Mouse (Mus musculus): ENCODE measurements around the gene Ndufa6.

Ndufa6 gene

DNA sequence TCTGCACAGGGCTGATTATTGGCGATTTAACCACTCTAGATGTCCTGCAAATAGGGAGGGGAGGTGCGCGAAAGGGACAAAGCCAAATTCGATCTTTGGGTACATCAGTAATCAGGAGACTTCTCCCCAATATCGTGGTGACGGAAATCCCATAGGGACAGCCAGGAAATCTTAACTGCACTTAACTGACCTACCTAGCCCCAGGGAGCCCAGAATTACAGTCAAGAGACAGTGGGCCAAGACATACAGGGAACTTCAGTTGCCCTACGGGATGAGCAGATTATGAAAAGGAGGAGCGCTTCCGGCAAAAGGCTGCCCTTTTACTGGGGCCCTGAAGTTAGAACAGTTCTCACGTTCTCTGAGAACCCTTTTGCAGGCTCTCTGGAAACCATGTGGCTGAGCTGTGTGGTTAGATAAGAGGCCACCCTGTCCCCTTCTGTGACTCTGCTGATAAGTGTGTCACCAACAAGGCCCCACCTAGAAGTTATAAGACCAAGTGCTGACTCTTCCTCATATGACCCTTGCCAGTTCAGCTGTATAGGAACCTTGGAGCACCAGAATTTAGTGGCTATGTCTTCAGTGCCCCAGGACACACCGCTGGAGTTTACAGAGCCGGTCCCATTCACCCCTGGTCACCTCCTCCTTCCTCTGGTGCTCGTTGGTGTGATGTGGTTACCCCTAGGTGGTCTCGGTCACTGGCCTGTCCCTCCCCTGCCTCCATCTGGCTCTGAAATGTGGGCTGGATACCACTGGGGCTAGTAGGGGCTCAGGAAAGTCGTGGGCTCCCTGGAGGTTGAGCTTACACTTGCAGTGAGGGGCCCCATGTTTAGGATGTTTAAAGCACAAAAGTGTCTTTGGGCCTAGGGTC lies 12.2 kb downstream of the Ndufa6 start:
- no peak for DNase-seq (ENCODE audit: low read depth, low spot score)

DNA sequence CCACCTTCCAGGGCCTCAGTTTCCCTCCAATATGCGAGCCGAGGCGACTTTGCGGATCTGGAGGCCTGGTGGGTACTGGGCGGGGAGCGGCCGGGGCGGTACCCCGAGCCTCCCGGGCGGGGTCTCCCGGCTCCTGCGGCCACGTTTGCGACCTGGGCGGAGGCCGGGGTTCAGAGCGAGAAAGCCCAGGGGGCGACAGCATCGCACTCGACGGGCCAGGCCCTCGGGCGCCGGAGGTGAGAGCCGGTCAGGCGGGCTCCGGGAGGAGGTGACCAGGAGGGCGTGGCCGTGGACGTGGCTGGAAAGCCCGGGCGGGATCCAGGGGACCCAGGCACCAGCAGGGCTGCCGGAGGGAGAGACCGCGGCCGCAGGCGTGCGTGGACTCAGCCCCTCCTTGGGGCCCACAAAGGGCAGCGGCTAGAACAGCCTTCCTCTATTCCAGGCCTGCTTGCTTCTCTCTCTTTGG lies 13.1 kb downstream of the Ndufa6 start:
- DNase-seq (ENCODE audit: low read depth, low spot score): no peak

- peak; percentile 36 for DNase-seq (ENCODE audit: low read depth, low spot score)
Observed at GRCm38 (mm10) chr15:82340414-82341035, 13.6 kb downstream of the Ndufa6 start.

DNA sequence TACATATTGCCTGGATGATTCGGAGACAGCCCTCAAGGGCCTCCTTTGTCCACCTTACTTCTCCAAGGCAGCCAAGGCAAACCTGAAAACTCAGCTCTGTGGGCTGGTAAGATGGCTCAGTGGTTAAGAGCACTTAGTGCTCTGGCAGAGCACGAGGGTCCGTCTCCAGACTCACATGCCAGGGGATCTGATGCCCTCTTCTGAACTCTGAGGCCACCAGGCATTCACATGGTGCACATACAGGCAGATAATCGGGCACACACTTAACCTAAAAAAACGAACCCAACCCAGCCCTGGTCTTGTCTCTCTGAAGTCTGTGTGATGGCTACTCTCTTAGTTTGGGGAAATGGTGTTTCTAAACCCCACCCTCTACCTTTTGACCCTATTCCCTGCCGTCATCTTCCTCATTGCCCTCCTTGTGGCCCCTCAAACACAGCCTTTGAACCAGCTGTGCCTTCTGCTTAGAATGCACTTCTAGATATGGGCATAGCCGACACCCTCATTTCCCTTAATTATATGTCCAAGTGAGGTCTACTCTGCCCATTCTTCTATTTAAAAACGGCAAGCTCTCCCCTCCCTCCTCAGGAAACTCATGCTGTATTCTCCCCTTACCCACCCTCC lies 14.4 kb downstream of the Ndufa6 start:
- DNase-seq (ENCODE audit: low read depth, low spot score): no peak

GRCm38 (mm10) chr15:82339150-82339549 lies 15.0 kb downstream of the Ndufa6 start:
- DNase-seq (ENCODE audit: low read depth, low spot score): peak; percentile 30

- DNase-seq (ENCODE audit: low read depth, low spot score): peak; percentile 97
Observed at GRCm38 (mm10) chr15:82338593-82339112, 15.5 kb downstream of the Ndufa6 start, which contains the start of the genes Naga, Pheta2 and Smdt1. Gene Naga, minus strand, starts transcription at chr15:82338925. Gene Pheta2, plus strand, starts transcription at chr15:82338942. Gene Smdt1, plus strand, starts transcription at chr15:82338959.

- no peak for DNase-seq (ENCODE audit: low read depth, low spot score)
Observed at GRCm38 (mm10) chr15:82337875-82338274, 16.2 kb downstream of the Ndufa6 start.

GRCm38 (mm10) chr15:82336629-82337028 lies 17.5 kb downstream of the Ndufa6 start:
- DNase-seq (ENCODE audit: low read depth, low spot score): no peak

- no peak for DNase-seq (ENCODE audit: low read depth, low spot score)
Observed at GRCm38 (mm10) chr15:82335194-82335593, 18.9 kb downstream of the Ndufa6 start.

- no peak for DNase-seq (ENCODE audit: low read depth, low spot score)
Observed at GRCm38 (mm10) chr15:82325382-82325781, 28.7 kb downstream of the Ndufa6 start.

DNA sequence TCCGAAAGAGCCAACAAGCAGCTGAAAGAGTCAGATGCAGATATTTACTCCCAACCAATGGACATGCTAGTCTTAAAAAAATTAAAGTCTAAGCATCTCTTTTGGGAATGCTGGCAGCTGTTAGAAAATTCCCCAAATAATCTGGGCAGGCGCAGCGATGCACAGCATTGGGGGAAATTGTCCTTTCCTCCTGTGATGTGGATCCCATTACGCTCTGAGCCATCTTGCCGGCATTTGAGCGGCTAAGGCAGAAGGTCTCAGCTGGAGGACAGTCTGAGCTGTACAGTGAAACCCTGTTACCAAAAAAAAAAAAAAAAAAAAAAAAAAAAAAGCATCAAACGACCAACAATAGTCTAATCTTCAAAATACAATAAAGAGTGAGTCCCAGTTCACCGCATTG lies 31.9 kb downstream of the Ndufa6 start:
- DNase-seq (ENCODE audit: low read depth, low spot score): no peak

- no peak for DNase-seq (ENCODE audit: low read depth, low spot score)
Observed at GRCm38 (mm10) chr15:82319613-82320012, 34.5 kb downstream of the Ndufa6 start.

DNA sequence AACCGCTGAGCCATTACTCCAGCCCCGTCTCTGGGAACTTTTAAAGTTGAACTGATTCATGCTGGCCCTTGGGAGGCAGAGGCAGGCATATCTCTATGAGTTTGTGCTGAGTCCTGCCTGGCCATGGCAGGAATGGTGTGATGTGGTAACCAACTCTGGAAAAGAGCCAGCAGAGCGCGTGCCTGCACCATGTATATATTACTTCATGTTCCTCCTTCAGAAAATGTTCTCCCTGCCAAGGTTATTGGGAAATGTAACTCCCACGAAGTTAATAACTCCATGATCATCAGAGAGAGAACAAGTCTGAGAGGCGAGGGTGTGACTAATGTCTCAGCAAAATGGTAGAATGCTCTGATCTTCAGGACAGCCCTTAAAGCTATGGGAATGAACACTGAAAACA lies 36.3 kb downstream of the Ndufa6 start:
- no peak for DNase-seq (ENCODE audit: low read depth, low spot score)

DNA sequence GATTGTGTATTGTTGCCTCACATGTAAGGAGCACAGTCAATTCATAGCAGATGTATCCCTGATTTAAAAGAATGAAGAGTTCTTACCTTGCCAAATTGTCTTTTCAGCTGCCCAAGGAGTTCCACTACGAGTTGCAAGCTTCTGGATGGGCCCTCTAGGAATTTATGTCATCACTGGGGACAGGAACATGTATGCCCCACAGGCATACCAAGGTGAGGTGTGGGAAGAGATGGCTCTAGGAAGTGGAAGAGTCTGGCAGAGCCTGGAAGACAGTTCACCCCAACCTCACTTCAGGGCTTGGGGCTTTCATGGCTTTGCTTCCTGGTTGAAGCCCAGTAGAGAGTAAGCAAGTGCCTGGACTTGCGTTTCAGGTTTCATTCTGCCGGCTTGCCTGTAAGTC lies 45.7 kb downstream of the Ndufa6 start:
- DNase-seq (ENCODE audit: low read depth, low spot score): no peak

DNA sequence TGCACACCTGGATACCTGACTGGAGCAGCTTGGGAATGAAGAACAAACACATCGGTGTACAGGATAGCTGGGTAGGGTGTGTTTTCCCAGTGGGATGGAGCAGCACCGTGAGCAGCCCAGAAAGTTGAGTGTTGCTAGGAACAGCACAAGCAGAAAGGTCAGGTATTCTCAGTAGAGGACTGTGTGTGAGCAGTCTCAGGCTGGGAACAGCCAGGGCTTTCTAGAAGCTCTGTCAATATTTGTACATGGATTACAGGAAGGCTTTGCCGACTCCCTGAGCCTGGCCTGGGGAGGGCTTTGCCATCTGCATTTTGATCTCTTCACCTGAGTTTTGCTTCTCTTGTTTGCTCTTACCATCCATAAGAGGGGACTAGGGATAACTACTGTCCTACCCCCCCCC lies 47.0 kb downstream of the Ndufa6 start:
- no peak for DNase-seq (ENCODE audit: low read depth, low spot score)

Measured in R1 (cell line).